10 mouse cellular contexts compared by ENCODE assay signal in genomic region chr15:10951951-10952759, GRCm38 (mm10). TPM values are rescaled to one million over a fixed set of nuclear protein-coding genes. Genes with fewer than 3 reads are reported as not detected.
DNase-seq lines count a peak whose midpoint lies in the region; ATAC-seq and TF ChIP-seq lines count a peak whose summit lies in the region.
"Had no signal": no experiment of that assay in that cellular context is flagged by ENCODE, and none has a peak within 500 bp of the region (broad histone marks: within the 10 kb centered on the region; RNA-seq: fewer than 3 reads in every experiment).

TSS of gene C1qtnf3 (plus strand) at chr15:10952332.

- no peak for TF ChIP-seq EP300 in liver, postnatal 0 days (IDR thresholded peaks at IDR 0.05; ENCODE audit: low read depth)

- 61% methylated on average over 23 of the region's 23 CpGs for WGBS in limb, embryonic 12.5 days
- 79% methylated on average over 23 of the region's 23 CpGs for WGBS in liver, postnatal 0 days (ENCODE audit: insufficient replicate concordance)
- 49% methylated on average over 23 of the region's 23 CpGs for WGBS in thymus, adult 2 months

- TF ChIP-seq POLR2A in thymus, adult 2 months (IDR thresholded peaks at IDR 0.05; ENCODE audit: control insufficient read depth, extremely low read depth, insufficient read depth, low read length, poor library complexity) = no peak

- no peak for TF ChIP-seq CTCF in liver, postnatal 0 days (IDR thresholded peaks at IDR 0.05; ENCODE audit: low read depth)
- no peak for TF ChIP-seq CTCF in thymus, adult 2 months (IDR thresholded peaks at IDR 0.05; ENCODE audit: borderline replicate concordance, control insufficient read depth, extremely low read depth, insufficient read depth, low read length, poor library complexity)

- peak within 1 kb of the TSS; percentile 11; the same call in 1 of the 2 replicates for H3K4me2 ChIP-seq in limb, embryonic 12.5 days
- H3K4me2 ChIP-seq in liver, postnatal 0 days (ENCODE audit: low read depth, low read length) = no peak within 1 kb of the TSS
- H3K4me2 ChIP-seq: heart, embryonic 13.5 days had no signal

- no peak within 1 kb of the TSS; the same call in 1 of the 2 replicates for H3K27ac ChIP-seq in limb, embryonic 12.5 days
- H3K27ac ChIP-seq in liver, postnatal 0 days (ENCODE audit: low read depth) = no peak within 1 kb of the TSS
- H3K27ac ChIP-seq in thymus, adult 2 months (ENCODE audit: control insufficient read depth, insufficient read depth, low read length) = no peak within 1 kb of the TSS
- H3K27ac ChIP-seq: heart, embryonic 13.5 days had no signal

- peak; percentile 56; the same call in 1 of the 2 replicates for ATAC-seq in limb, embryonic 12.5 days (ENCODE audit: insufficient number of reproducible peaks, insufficient read depth, low FRiP score, low TSS enrichment, low read depth)
- no peak for ATAC-seq in liver, postnatal 0 days

- H3K9me3 ChIP-seq in limb, embryonic 12.5 days = no peaks in the 10 kb centered on the region
- H3K9me3 ChIP-seq in liver, postnatal 0 days (ENCODE audit: low read length) = no peaks in the 10 kb centered on the region
- H3K9me3 ChIP-seq: heart, embryonic 13.5 days had no signal

- no peak within 1 kb of the TSS for H3K4me3 ChIP-seq in limb, embryonic 12.5 days (replicated peaks)
- H3K4me3 ChIP-seq in liver, postnatal 0 days (ENCODE audit: low read depth, low read length) = no peak within 1 kb of the TSS
- no peak within 1 kb of the TSS for H3K4me3 ChIP-seq in thymus, adult 2 months (ENCODE audit: control insufficient read depth, insufficient read depth, low read length)
- H3K4me3 ChIP-seq: heart, embryonic 13.5 days had no signal

- no peaks in the 10 kb centered on the region for H3K36me3 ChIP-seq in limb, embryonic 12.5 days
- H3K36me3 ChIP-seq in liver, postnatal 0 days (replicated peaks; ENCODE audit: insufficient read depth, low read length) = no peaks in the 10 kb centered on the region
- no peaks in the 10 kb centered on the region for H3K36me3 ChIP-seq in thymus, adult 2 months (ENCODE audit: control insufficient read depth, insufficient read depth, low read length)
- H3K36me3 ChIP-seq: heart, embryonic 13.5 days had no signal

- 0 out of 2 replicates have a peak, but pooled peaks cover 4% of the 10 kb centered on the region for H3K4me1 ChIP-seq in limb, embryonic 12.5 days (replicated peaks)
- H3K4me1 ChIP-seq in liver, postnatal 0 days (ENCODE audit: insufficient read depth) = peaks cover 19% of the 10 kb centered on the region
- H3K4me1 ChIP-seq in thymus, adult 2 months (replicated peaks; ENCODE audit: control insufficient read depth, insufficient read depth, low read length) = no peaks in the 10 kb centered on the region
- H3K4me1 ChIP-seq: heart, embryonic 13.5 days had no signal

- no peaks in the 10 kb centered on the region for H3K27me3 ChIP-seq in limb, embryonic 12.5 days
- H3K27me3 ChIP-seq in liver, postnatal 0 days (ENCODE audit: insufficient read depth, low read length) = no peaks in the 10 kb centered on the region
- H3K27me3 ChIP-seq in thymus, adult 2 months (ENCODE audit: control insufficient read depth, insufficient read depth, low read length) = no peaks in the 10 kb centered on the region
- H3K27me3 ChIP-seq: heart, embryonic 13.5 days had no signal

- DNase-seq in adrenal gland, adult 2 months = peak; percentile 3
- DNase-seq in adrenal gland, postnatal 4 days (ENCODE audit: low spot score in 2 of 2) = no peak
- peak; percentile 19 for DNase-seq in NIH3T3 (ENCODE audit: low read depth)
- peak in 1 of 2 experiments; percentile 47 for DNase-seq in gastrocnemius, postnatal 4 days (ENCODE audit: low spot score in 2 of 2)
- no peak for DNase-seq in thymus, postnatal 10 days (ENCODE audit: low spot score in 2 of 2)
- no peak for DNase-seq in liver, postnatal 0 days
- DNase-seq in thymus, adult 2 months = no peak
- DNase-seq: liver had no signal

- H3K9ac ChIP-seq in limb, embryonic 12.5 days (replicated peaks) = no peak within 1 kb of the TSS
- H3K9ac ChIP-seq in liver, postnatal 0 days (replicated peaks) = no peak within 1 kb of the TSS
- H3K9ac ChIP-seq: heart, embryonic 13.5 days had no signal

RNA-seq across cellular contexts. Expression of gene C1qtnf3, which starts in this region (rescaled TPM):
- total RNA-seq in adrenal gland, adult 2 months (2021) = 1 to 10 TPM in 1 of 2 experiments, under 1 TPM in 1; 0.63 to 1.3 TPM
- polyA plus RNA-seq in adrenal gland, adult 2 months (2012; rRNA removed) = 0.19 and 0.54 TPM in 2 replicates
- 10 to 100 TPM in 1 of 2 experiments, 1 to 10 TPM in 1; 8.5 to 15.4 TPM for total RNA-seq in adrenal gland, postnatal 4 days (2021)
- 100 to 1,000 TPM in 1 of 2 experiments, 10 to 100 TPM in 1; 88.6 to 108 TPM for total RNA-seq in gastrocnemius, postnatal 4 days (2021)
- 7.4 and 8.6 TPM in 2 replicates for polyA plus RNA-seq in limb, embryonic 12.5 days (2016; fragmentation: Nextera tagmentation; extraction: Ambion mirVana)
- 0.14 and 0.30 TPM in 2 replicates for polyA plus RNA-seq in liver, postnatal 0 days (2015; fragmentation: Nextera tagmentation; extraction: Ambion mirVana)
- 0.06 and 0.08 TPM in 2 replicates for polyA plus RNA-seq in thymus, adult 2 months (2012; rRNA removed)

Comparison
In these comparisons a context has a peak if more than half of its experiments do, and no peak if none do; other contexts are left out.
1. RNA of gene C1qtnf3 (total RNA-seq): 88.6 to 108 TPM in gastrocnemius, postnatal 4 days; 8.5 to 15.4 TPM in adrenal gland, postnatal 4 days and 0.63 to 1.3 TPM in adrenal gland, adult 2 months; every median in the first group is over 4 times any median in the second.
2. DNase-seq: peak in adrenal gland, adult 2 months (single experiment) and NIH3T3 (single experiment); none in adrenal gland, postnatal 4 days (0 of 2), thymus, postnatal 10 days (0 of 2), liver, postnatal 0 days (single experiment) and thymus, adult 2 months (single experiment).